In the genomic region with DNA sequence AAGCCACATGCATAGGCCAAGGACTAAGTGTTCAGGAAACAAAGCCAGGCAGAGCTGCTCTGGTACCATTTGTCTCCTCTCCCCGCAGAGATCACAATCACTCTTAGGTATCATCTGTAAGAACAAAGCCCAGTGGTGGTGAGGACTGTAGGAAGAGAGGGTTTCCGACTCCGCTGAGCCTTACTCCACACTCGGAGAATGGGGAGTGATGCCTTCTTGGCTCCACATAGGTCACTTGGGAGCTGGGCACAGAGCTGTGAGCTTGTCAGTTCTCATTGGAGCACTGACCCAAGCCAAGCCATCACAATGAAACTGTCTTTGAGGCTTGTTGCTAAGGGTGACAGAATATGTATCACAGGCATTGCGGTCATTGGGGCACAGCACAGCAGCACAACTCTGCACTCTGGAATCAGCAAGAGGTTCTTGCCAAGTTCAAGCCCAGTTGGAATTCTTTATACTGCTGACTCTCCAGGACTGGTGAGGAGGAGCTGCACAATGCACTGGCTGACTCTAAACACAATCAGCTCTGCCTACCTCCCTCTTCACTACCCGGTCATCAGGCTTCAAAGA, we compare ENCODE assay signal across 17 mouse cellular contexts.
DNase-seq lines count a peak whose midpoint lies in the region; ATAC-seq lines count a peak whose summit lies in the region.
"Had no signal": no experiment of that assay in that cellular context is flagged by ENCODE, and none has a peak within 500 bp of the region (broad histone marks: within the 10 kb centered on the region; RNA-seq: fewer than 3 reads in every experiment).

No protein-coding gene starts in this region.

- H3K9me3 ChIP-seq in midbrain, embryonic 13.5 days = no peaks in the 10 kb centered on the region
- no peaks in the 10 kb centered on the region for H3K9me3 ChIP-seq in midbrain, embryonic 14.5 days (ENCODE audit: control insufficient read depth, low read length)
- no peaks in the 10 kb centered on the region for H3K9me3 ChIP-seq in hindbrain, embryonic 14.5 days (ENCODE audit: control insufficient read depth, low read length)
- H3K9me3 ChIP-seq: forebrain, embryonic 13.5 days; G1E; heart, embryonic 10.5 days had no signal

- H3K9ac ChIP-seq in midbrain, embryonic 13.5 days (replicated peaks) = no peak overlapping the region
- H3K9ac ChIP-seq in midbrain, embryonic 14.5 days (replicated peaks; ENCODE audit: low read length) = no peak overlapping the region
- no peak overlapping the region for H3K9ac ChIP-seq in hindbrain, embryonic 14.5 days
- H3K9ac ChIP-seq: forebrain, embryonic 13.5 days had no signal

- peaks cover 20% of the 10 kb centered on the region for H3K4me1 ChIP-seq in midbrain, embryonic 13.5 days (replicated peaks)
- no peaks in the 10 kb centered on the region for H3K4me1 ChIP-seq in midbrain, embryonic 14.5 days (ENCODE audit: control insufficient read depth, insufficient read depth, low read length)
- no peaks in the 10 kb centered on the region; the same call in 1 of the 2 replicates for H3K4me1 ChIP-seq in hindbrain, embryonic 14.5 days (replicated peaks; ENCODE audit: control insufficient read depth, insufficient read depth, low read length)
- H3K4me1 ChIP-seq: heart, embryonic 10.5 days had no signal

- no peaks in the 10 kb centered on the region for H3K36me3 ChIP-seq in midbrain, embryonic 13.5 days
- no peaks in the 10 kb centered on the region for H3K36me3 ChIP-seq in midbrain, embryonic 14.5 days (ENCODE audit: control insufficient read depth, insufficient read depth, low read length)
- H3K36me3 ChIP-seq in hindbrain, embryonic 14.5 days (replicated peaks; ENCODE audit: control insufficient read depth, insufficient read depth) = no peaks in the 10 kb centered on the region
- H3K36me3 ChIP-seq: G1E; heart, embryonic 10.5 days had no signal

- H3K4me3 ChIP-seq in midbrain, embryonic 13.5 days (replicated peaks) = no peak overlapping the region
- no peak overlapping the region for H3K4me3 ChIP-seq in midbrain, embryonic 14.5 days (replicated peaks; ENCODE audit: low read depth, low read length)
- H3K4me3 ChIP-seq in hindbrain, embryonic 14.5 days (replicated peaks; ENCODE audit: low read length) = no peak overlapping the region
- H3K4me3 ChIP-seq: forebrain, embryonic 13.5 days; heart, embryonic 10.5 days had no signal

- H3K27me3 ChIP-seq in midbrain, embryonic 13.5 days = no peaks in the 10 kb centered on the region
- no peaks in the 10 kb centered on the region for H3K27me3 ChIP-seq in midbrain, embryonic 14.5 days (ENCODE audit: control insufficient read depth, insufficient read depth, low read length)
- H3K27me3 ChIP-seq in hindbrain, embryonic 14.5 days (ENCODE audit: control insufficient read depth, insufficient read depth, low read length) = no peaks in the 10 kb centered on the region
- H3K27me3 ChIP-seq: forebrain, embryonic 13.5 days had no signal

- no peak for ATAC-seq in midbrain, embryonic 13.5 days
- ATAC-seq in midbrain, embryonic 14.5 days (ENCODE audit: low FRiP score, low TSS enrichment) = no peak
- ATAC-seq in hindbrain, embryonic 14.5 days (ENCODE audit: low FRiP score) = peak; percentile 63; the same call in 1 of the 2 replicates
- no peak for ATAC-seq in monocyte, adult 5-6 weeks (replicated peaks; ENCODE audit: insufficient number of reproducible peaks, low FRiP score, low TSS enrichment, poor library complexity, severe bottlenecking)
- ATAC-seq: forebrain, embryonic 13.5 days; lung, postnatal 0 days; midbrain, embryonic 16.5 days had no signal

- no peak overlapping the region for H3K4me2 ChIP-seq in midbrain, embryonic 13.5 days (replicated peaks)
- no peak overlapping the region for H3K4me2 ChIP-seq in midbrain, embryonic 14.5 days (ENCODE audit: low read length)
- H3K4me2 ChIP-seq in hindbrain, embryonic 14.5 days (replicated peaks) = no peak overlapping the region
- H3K4me2 ChIP-seq: forebrain, embryonic 13.5 days had no signal

- WGBS in midbrain, embryonic 13.5 days = 83% methylated on average over 6 of the region's 6 CpGs
- 70% methylated on average over 6 of the region's 6 CpGs for WGBS in midbrain, embryonic 14.5 days
- WGBS in hindbrain, embryonic 14.5 days = 56% methylated on average over 6 of the region's 6 CpGs

- 0 out of 2 replicates have a peak overlapping the region, but pooled peaks have one; percentile 10 for H3K27ac ChIP-seq in midbrain, embryonic 13.5 days
- H3K27ac ChIP-seq in midbrain, embryonic 14.5 days (replicated peaks; ENCODE audit: low read depth, low read length) = no peak overlapping the region
- no peak overlapping the region for H3K27ac ChIP-seq in hindbrain, embryonic 14.5 days
- H3K27ac ChIP-seq: forebrain, embryonic 13.5 days; heart, embryonic 10.5 days; kidney, postnatal 0 days had no signal

- DNase-seq in embryo, embryonic 10 days (ENCODE audit: low spot score) = peak; percentile 7
- no peak for DNase-seq in embryo, embryonic 9.5 days (ENCODE audit: extremely low spot score)
- no peak for DNase-seq in midbrain, embryonic 14.5 days
- no peak for DNase-seq in hindbrain, embryonic 14.5 days (ENCODE audit: low spot score)
- DNase-seq in frontal cortex, postnatal 14 days (ENCODE audit: low spot score in 2 of 2) = no peak
- DNase-seq: kidney, adult 18-20 months; liver; right cerebral cortex, adult 18-20 months; thymus, postnatal 14 days had no signal
